Mouse (Mus musculus): ENCODE data around the gene Nynrin. TPM values are rescaled to one million over a fixed set of nuclear protein-coding genes. Genes with fewer than 3 reads are reported as not detected.

Gene Nynrin
- polyA plus RNA-seq, 1 experiment, result 0.13 TPM

DNA sequence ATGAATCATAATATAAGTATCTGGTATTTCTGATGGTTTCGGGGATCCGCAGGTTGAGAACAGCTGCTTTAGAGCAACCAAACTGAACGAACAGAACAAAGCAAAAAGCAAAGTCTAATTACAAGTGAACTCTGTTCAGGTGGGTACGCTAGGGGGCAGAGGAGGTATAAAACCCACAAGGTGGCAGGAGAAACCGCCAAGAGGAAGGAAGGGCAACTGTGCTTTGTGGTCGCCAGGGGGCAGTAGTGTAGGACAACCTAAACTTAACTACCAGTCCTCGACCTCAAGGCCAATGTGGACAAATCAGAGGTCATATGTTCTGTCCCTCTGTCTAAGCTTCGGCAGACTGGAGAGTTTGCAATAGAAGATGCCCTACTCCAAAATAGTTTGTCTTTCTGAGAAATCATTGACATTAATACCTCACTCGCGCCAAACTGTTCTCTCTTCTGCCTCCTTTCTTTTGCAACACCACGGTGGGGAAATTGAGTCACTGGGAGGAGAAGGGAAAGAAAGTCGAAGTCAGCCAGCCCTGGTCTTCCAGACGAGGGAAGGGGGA, 31.3 kb upstream of the Nynrin start:
- Histone ChIP-seq H3K79me3 (ENCODE audit: low read depth) (no peaks in the 10 kb centered on the region), H3K4me3 (ENCODE audit: insufficient read depth, poor library complexity, severe bottlenecking) (no peak overlapping the region), H3ac (ENCODE audit: control insufficient read depth, insufficient read length, low read depth) (no peak overlapping the region), H3K36me3 (ENCODE audit: control insufficient read depth, insufficient read depth) (no peaks in the 10 kb centered on the region), H3K27me3 (ENCODE audit: control insufficient read depth, insufficient read depth, insufficient read length) (no peaks in the 10 kb centered on the region), H3K79me2 (ENCODE audit: control insufficient read depth, insufficient read depth) (no peaks in the 10 kb centered on the region)
- TF ChIP-seq MAX (IDR thresholded peaks at IDR 0.05), result peak; percentile 53
- peak; percentile 93 for TF ChIP-seq CTCF (IDR thresholded peaks at IDR 0.05; ENCODE audit: control insufficient read depth, insufficient read depth, insufficient read length)
- no peak for TF ChIP-seq FOSL1 (IDR thresholded peaks at IDR 0.05; ENCODE audit: insufficient read depth, low read length, poor library complexity, severe bottlenecking)

- Histone ChIP-seq H3K79me2 (ENCODE audit: control insufficient read depth, insufficient read depth) (no peaks in the 10 kb centered on the region), H3K36me3 (ENCODE audit: control insufficient read depth, insufficient read depth) (no peaks in the 10 kb centered on the region), H3K79me3 (ENCODE audit: low read depth) (no peaks in the 10 kb centered on the region), H3ac (ENCODE audit: control insufficient read depth, insufficient read length, low read depth) (peak within 1 kb of the TSS; percentile 77), H3K4me3 (ENCODE audit: insufficient read depth, poor library complexity, severe bottlenecking) (peak within 1 kb of the TSS; percentile 23), H3K27me3 (ENCODE audit: control insufficient read depth, insufficient read depth, insufficient read length) (no peaks in the 10 kb centered on the region)
- no peak for TF ChIP-seq MYOD1 (IDR thresholded peaks at IDR 0.05; ENCODE audit: control insufficient read depth, insufficient read length, low read depth)
- TF ChIP-seq CEBPB (IDR thresholded peaks at IDR 0.05; ENCODE audit: low read depth), result peak; percentile 4
- no peak for TF ChIP-seq MAX (IDR thresholded peaks at IDR 0.05)
Measured at GRCm38 (mm10) chr14:55822991-55823762, 30.6 kb upstream of the Nynrin start, which contains the start of gene Nfatc4. Gene Nfatc4 (plus strand): TSS chr14:55823144.

- H3K79me3 ChIP-seq (ENCODE audit: low read depth), result no peaks in the 10 kb centered on the region
- no peaks in the 10 kb centered on the region for H3K36me3 ChIP-seq (ENCODE audit: control insufficient read depth, insufficient read depth)
- H3ac ChIP-seq (ENCODE audit: control insufficient read depth, insufficient read length, low read depth), result no peak overlapping the region
- no peaks in the 10 kb centered on the region for H3K27me3 ChIP-seq (ENCODE audit: control insufficient read depth, insufficient read depth, insufficient read length)
- TF ChIP-seq MYOD1 (IDR thresholded peaks at IDR 0.05; ENCODE audit: control insufficient read depth, insufficient read length, low read depth) (no peak), MYOG (IDR thresholded peaks at IDR 0.05; ENCODE audit: control insufficient read depth, extremely low read depth, insufficient read length) (no peak), CEBPB (IDR thresholded peaks at IDR 0.05; ENCODE audit: low read depth) (no peak), USF1 (IDR thresholded peaks at IDR 0.05; ENCODE audit: low read depth) (no peak)
- no peaks in the 10 kb centered on the region for H3K79me2 ChIP-seq (ENCODE audit: control insufficient read depth, insufficient read depth)
- no peak overlapping the region for H3K4me3 ChIP-seq (ENCODE audit: insufficient read depth, poor library complexity, severe bottlenecking)
Measured at GRCm38 (mm10) chr14:55824001-55824480, 29.8 kb upstream of the Nynrin start.

- no peak overlapping the region for H3ac ChIP-seq (ENCODE audit: control insufficient read depth, insufficient read length, low read depth)
- no peaks in the 10 kb centered on the region for H3K79me3 ChIP-seq (ENCODE audit: low read depth)
- no peaks in the 10 kb centered on the region for H3K79me2 ChIP-seq (ENCODE audit: control insufficient read depth, insufficient read depth)
- H3K36me3 ChIP-seq (ENCODE audit: control insufficient read depth, insufficient read depth), result no peaks in the 10 kb centered on the region
- no peak for TF ChIP-seq FOSL1 (IDR thresholded peaks at IDR 0.05; ENCODE audit: insufficient read depth, low read length, poor library complexity, severe bottlenecking)
- TF ChIP-seq MAX (IDR thresholded peaks at IDR 0.05), result no peak
- TF ChIP-seq MYOD1 (IDR thresholded peaks at IDR 0.05; ENCODE audit: control insufficient read depth, insufficient read length, low read depth), result no peak
- H3K4me3 ChIP-seq (ENCODE audit: insufficient read depth, poor library complexity, severe bottlenecking), result no peak overlapping the region
- H3K27me3 ChIP-seq (ENCODE audit: control insufficient read depth, insufficient read depth, insufficient read length), result no peaks in the 10 kb centered on the region
Measured at GRCm38 (mm10) chr14:55824481-55825215, 29.2 kb upstream of the Nynrin start.

DNA sequence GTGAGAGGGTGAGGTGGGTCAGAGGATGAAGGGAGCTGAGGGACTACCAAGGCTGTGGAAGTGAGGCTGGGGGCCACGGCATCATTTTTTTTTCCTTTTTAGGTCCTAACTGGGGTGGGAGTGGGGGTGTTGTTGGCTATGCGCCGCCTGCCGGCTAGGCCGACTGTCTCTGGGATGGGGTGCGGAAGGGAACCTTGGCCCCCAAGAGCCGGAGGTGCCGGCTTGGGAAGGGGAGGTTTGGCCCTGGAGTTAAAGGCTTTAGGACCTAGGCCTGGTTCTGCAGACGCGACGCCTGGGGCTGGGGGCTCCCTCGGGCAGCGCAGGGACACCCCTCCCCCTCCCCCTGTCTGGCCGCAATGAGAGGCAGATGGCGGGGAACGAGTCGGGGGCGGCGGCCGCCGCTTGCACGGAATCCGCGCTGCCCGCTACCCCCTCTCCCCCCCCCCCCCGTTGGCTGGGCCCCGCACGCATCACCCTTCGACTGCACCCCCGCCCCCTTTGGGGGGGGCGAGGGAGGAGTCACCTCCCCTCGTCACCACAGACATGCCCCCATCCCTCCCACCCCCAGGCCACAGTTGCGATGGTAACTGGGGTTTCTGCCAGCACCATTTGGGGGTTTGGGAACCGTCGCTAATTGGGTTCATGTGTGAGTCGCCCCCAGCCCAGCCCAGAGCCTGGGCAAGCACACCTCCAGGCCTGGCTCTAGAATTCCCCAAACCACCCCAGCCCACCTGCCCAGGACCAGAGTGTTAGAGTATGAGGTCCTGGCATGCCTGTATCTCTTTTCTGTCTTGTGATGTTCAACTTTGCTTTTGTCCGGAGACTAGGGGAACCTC, 28.4 kb upstream of the Nynrin start:
- no peak overlapping the region for H3K4me3 ChIP-seq (ENCODE audit: insufficient read depth, poor library complexity, severe bottlenecking)
- no peak for TF ChIP-seq CTCF (IDR thresholded peaks at IDR 0.05; ENCODE audit: control insufficient read depth, insufficient read depth, insufficient read length)
- no peak overlapping the region for H3ac ChIP-seq (ENCODE audit: control insufficient read depth, insufficient read length, low read depth)
- H3K79me2 ChIP-seq (ENCODE audit: control insufficient read depth, insufficient read depth), result no peaks in the 10 kb centered on the region
- H3K27me3 ChIP-seq (ENCODE audit: control insufficient read depth, insufficient read depth, insufficient read length), result no peaks in the 10 kb centered on the region
- no peaks in the 10 kb centered on the region for H3K36me3 ChIP-seq (ENCODE audit: control insufficient read depth, insufficient read depth)
- no peaks in the 10 kb centered on the region for H3K79me3 ChIP-seq (ENCODE audit: low read depth)

GRCm38 (mm10) chr14:55826142-55826541, 27.7 kb upstream of the Nynrin start:
- H3ac ChIP-seq (ENCODE audit: control insufficient read depth, insufficient read length, low read depth), result no peak overlapping the region
- H3K36me3 ChIP-seq (ENCODE audit: control insufficient read depth, insufficient read depth), result no peaks in the 10 kb centered on the region
- no peaks in the 10 kb centered on the region for H3K27me3 ChIP-seq (ENCODE audit: control insufficient read depth, insufficient read depth, insufficient read length)
- TF ChIP-seq MYOD1 (IDR thresholded peaks at IDR 0.05; ENCODE audit: control insufficient read depth, insufficient read length, low read depth) (no peak), FOSL1 (IDR thresholded peaks at IDR 0.05; ENCODE audit: insufficient read depth, low read length, poor library complexity, severe bottlenecking) (no peak), CTCF (IDR thresholded peaks at IDR 0.05; ENCODE audit: control insufficient read depth, insufficient read depth, insufficient read length) (no peak), USF1 (IDR thresholded peaks at IDR 0.05; ENCODE audit: low read depth) (no peak), MAX (IDR thresholded peaks at IDR 0.05) (no peak), MYOG (IDR thresholded peaks at IDR 0.05; ENCODE audit: control insufficient read depth, extremely low read depth, insufficient read length) (no peak), CEBPB (IDR thresholded peaks at IDR 0.05; ENCODE audit: low read depth) (no peak)
- H3K79me2 ChIP-seq (ENCODE audit: control insufficient read depth, insufficient read depth), result no peaks in the 10 kb centered on the region
- H3K79me3 ChIP-seq (ENCODE audit: low read depth), result no peaks in the 10 kb centered on the region
- H3K4me3 ChIP-seq (ENCODE audit: insufficient read depth, poor library complexity, severe bottlenecking), result no peak overlapping the region
